Mouse (Mus musculus) ES-E14 (cell line): ENCODE results near the gene Tmem40. TPM values are rescaled to one million over a fixed set of nuclear protein-coding genes. Genes with fewer than 3 reads are reported as not detected.

Experiments
- DNase-seq: peaks from one replicate; pipeline ENCODE4 v3.0.0-alpha.2; 2013; ENCODE audit warnings: low read depth, low spot score
- H3K27ac ChIP-seq: 2 replicates; pipeline ENCODE4 v1.5.1; 2012; ENCODE audit warnings: low read depth, mild to moderate bottlenecking, low read length, moderate library complexity, mixed read lengths; ENCODE audit not compliant: poor library complexity, insufficient read depth, severe bottlenecking
- H3K36me3 ChIP-seq: 2 replicates; pipeline ENCODE4 v1.6.1; 2012; ENCODE audit warnings: mild to moderate bottlenecking, low read length, moderate library complexity, mixed read lengths; ENCODE audit not compliant: control insufficient read depth, poor library complexity, insufficient read depth, severe bottlenecking
- H3K4me1 ChIP-seq, 2 experiments: fragments of 150-350 bp in 1 of 2; sonication (generic) in 1 of 2; 2 replicates each; pipeline ENCODE4 v1.6.1; 2012; ENCODE audit warnings: low read length in 2 of 2, mild to moderate bottlenecking in 1 of 2, mixed read lengths in 1 of 2; ENCODE audit not compliant: control insufficient read depth in 2 of 2, insufficient read depth in 2 of 2, poor library complexity in 1 of 2
- H3K4me3 ChIP-seq, 2 experiments: fragments of 150-350 bp in 1 of 2; sonication (generic) in 1 of 2; 2 replicates each; pipeline ENCODE4 v1.5.1; 2012; ENCODE audit warnings: low read length in 2 of 2, low read depth in 1 of 2, mild to moderate bottlenecking in 1 of 2, mixed read lengths in 1 of 2; ENCODE audit not compliant: insufficient read depth in 1 of 2, poor library complexity in 1 of 2, severe bottlenecking in 1 of 2
- H3K9ac ChIP-seq: 2 replicates; pipeline ENCODE4 v1.6.1; 2012; ENCODE audit warnings: low read depth, mild to moderate bottlenecking, low read length, mixed read lengths; ENCODE audit not compliant: poor library complexity, insufficient read depth, severe bottlenecking
- H3K9me3 ChIP-seq: fragments of 150-350 bp; sonication (generic); 2 replicates; pipeline ENCODE4 v1.6.1; 2012; ENCODE audit warnings: low read depth, mild to moderate bottlenecking, low read length; ENCODE audit not compliant: control insufficient read depth, insufficient read depth
- CHD2 ChIP-seq: IDR thresholded peaks from 2 replicates; pipeline ENCODE4 v1.6.1; 2014; ENCODE audit warnings: mild to moderate bottlenecking, low read depth, low read length, inconsistent platforms
- HCFC1 ChIP-seq: IDR thresholded peaks from 2 replicates; pipeline ENCODE4 v1.6.1; 2012; ENCODE audit warnings: low read length, inconsistent platforms, borderline replicate concordance; ENCODE audit not compliant: insufficient read depth
- MAFK ChIP-seq: IDR thresholded peaks from 2 replicates; pipeline ENCODE4 v1.6.1; 2014; ENCODE audit warnings: mild to moderate bottlenecking, low read depth, low read length, inconsistent platforms; ENCODE audit not compliant: insufficient read depth
- ZC3H11A ChIP-seq: IDR thresholded peaks from 2 replicates; pipeline ENCODE4 v1.6.1; 2012; ENCODE audit warnings: low read depth, mild to moderate bottlenecking, inconsistent platforms, low read length, borderline replicate concordance
- ZNF384 ChIP-seq: IDR thresholded peaks from 2 replicates; pipeline ENCODE4 v1.6.1; 2012; ENCODE audit warnings: low read depth, low read length, inconsistent platforms
- in situ Hi-C, 2 experiments: fragments of 600-800 bp; cut with MboI; formaldehyde crosslinking; loops; one replicate each; pipeline ENCODE4 v1.15.1; 2025; ENCODE audit warnings: low sequenced_read_pairs in 2 of 2, inconsistent platforms in 1 of 2; ENCODE audit not compliant: unreplicated experiment in 2 of 2
- total RNA-seq: library from RNA; depleted of rRNA; stranded (reverse); fragments of 300-350 nt; gene quantifications from 2 replicates; pipeline ENCODE4 v1.2.3, GENCODE M21; 2012

The Tmem40 gene
- total RNA-seq, 1 experiment: 21.9 TPM

DNA sequence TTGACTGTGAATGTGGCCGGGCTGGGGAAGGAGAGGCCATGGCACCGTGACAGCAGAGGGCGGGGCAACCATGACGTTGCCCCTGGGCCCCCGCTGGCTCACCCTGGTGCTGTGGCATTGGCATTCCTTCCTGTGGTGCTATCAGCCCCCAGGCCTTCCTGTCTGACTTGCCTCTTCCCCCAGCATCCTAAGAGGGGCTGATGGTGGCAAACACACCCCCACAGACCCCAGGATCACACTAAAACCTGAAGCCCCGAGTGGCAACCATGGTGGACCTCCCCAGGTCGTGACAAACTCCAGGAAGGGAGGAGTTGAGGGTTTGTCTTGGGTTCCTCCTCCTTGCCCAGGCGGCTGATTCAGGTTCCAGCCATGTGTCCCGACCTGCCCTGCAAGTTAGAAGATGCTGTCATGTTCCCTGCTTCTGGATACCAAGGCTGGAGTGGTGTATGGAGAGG lies 3.2 kb downstream of the Tmem40 start:
- no peaks in the 10 kb centered on the region for H3K36me3 ChIP-seq
- in situ Hi-C loops: no loop called here
- no peak overlapping the region for H3K4me3 ChIP-seq
- no peak overlapping the region for H3K27ac ChIP-seq
- H3K9ac ChIP-seq: no peak overlapping the region
- peaks cover 0 to 29% of the 10 kb centered on the region in 2 experiments; a peak in 3 of 4 replicates for H3K4me1 ChIP-seq
- TF ChIP-seq MAFK (no peak), HCFC1 (no peak), ZC3H11A (no peak), ZNF384 (no peak), CHD2 (no peak)
- DNase-seq: no peak
- no peaks in the 10 kb centered on the region for H3K9me3 ChIP-seq

DNA sequence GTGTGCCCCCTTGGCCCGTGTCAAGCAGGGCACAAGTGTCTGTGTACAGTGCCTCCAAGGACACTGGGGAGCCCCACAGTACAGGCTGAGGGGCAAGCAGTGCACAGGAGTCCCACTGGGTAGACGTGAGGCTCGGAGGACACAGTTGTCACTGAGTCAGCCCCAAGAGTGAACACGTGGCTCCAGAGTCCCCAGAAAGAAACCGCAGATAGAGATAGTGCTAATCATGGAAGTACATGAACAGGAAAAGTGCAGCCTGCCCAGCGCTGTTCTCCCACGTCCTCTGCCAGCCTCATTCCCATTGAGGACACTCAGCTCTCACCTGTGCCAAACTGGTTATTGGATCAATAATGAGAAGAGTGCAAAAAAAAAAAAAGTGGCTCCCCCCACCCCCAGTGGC lies 6.7 kb downstream of the Tmem40 start:
- no peak overlapping the region for H3K4me3 ChIP-seq
- H3K36me3 ChIP-seq: no peaks in the 10 kb centered on the region
- no peak for DNase-seq
- TF ChIP-seq ZC3H11A: no peak
- no peak for TF ChIP-seq ZNF384
- no peak for TF ChIP-seq HCFC1
- no peak for TF ChIP-seq CHD2
- no peak for TF ChIP-seq MAFK
- in situ Hi-C loops: no loop called here
- H3K4me1 ChIP-seq: peaks cover 0 to 12% of the 10 kb centered on the region in 2 experiments; a peak in 1 of 4 replicates
- H3K9ac ChIP-seq: no peak overlapping the region
- no peaks in the 10 kb centered on the region for H3K9me3 ChIP-seq
- H3K27ac ChIP-seq: no peak overlapping the region

- in situ Hi-C loops: no loop called here
- H3K4me1 ChIP-seq: peaks cover 4 to 11% of the 10 kb centered on the region in 2 experiments; a peak in 2 of 4 replicates
- TF ChIP-seq ZNF384 (no peak), HCFC1 (no peak), CHD2 (no peak), MAFK (no peak), ZC3H11A (no peak)
- H3K9me3 ChIP-seq: no peaks in the 10 kb centered on the region
- no peaks in the 10 kb centered on the region for H3K36me3 ChIP-seq
- no peak overlapping the region for H3K27ac ChIP-seq
- no peak for DNase-seq
- no peak overlapping the region for H3K9ac ChIP-seq
- no peak overlapping the region for H3K4me3 ChIP-seq
Measured at GRCm38 (mm10) chr6:115746326-115746725, 15.9 kb downstream of the Tmem40 start.

DNA sequence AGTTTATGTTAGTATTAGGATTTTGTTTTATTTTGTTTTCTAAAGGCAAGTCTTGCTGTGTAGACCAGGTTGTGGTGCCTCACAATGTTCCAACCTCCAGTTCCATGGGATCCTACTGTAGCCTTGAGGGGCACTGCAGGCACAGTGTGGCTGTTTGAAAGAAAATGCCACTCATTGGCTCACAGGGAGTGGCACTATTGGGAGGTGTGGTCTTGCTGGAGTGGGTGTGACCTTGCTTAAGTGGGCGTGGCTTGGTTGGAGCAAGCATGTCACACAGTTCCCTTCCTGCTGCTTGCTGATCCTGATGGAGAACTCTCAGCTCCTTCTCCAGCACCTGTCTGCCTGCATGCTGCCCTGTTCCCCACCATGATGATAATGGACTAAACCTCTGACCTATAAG lies 18.6 kb downstream of the Tmem40 start:
- H3K9ac ChIP-seq: no peak overlapping the region
- TF ChIP-seq CHD2 (no peak), ZC3H11A (no peak), MAFK (no peak), HCFC1 (no peak), ZNF384 (no peak)
- in situ Hi-C loops: no loop called here
- no peak overlapping the region for H3K4me3 ChIP-seq
- H3K4me1 ChIP-seq: peaks cover 4 to 16% of the 10 kb centered on the region in 2 experiments; a peak in 2 of 4 replicates
- H3K27ac ChIP-seq: no peak overlapping the region
- peak; percentile 62 for DNase-seq
- H3K9me3 ChIP-seq: no peaks in the 10 kb centered on the region
- H3K36me3 ChIP-seq: no peaks in the 10 kb centered on the region

DNA sequence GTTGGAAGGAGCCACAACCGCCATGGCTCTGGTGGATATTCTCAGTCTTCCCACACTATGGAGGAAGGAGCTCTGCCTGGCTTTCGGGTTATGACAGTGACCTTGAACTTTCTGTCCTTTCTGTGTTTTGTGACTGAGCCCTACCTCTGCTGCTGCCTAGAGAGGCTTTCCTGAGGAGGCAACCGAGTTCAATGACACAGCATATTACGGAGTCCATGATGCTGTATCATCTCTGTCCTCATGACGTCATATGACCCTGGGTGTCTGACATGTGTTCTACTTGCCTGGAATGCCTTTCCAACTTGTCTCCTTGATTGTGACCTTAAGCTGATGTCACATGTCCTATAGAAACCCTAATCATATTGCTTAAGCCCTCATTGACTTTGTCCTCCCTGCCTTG lies 23.2 kb downstream of the Tmem40 start:
- TF ChIP-seq ZNF384 (no peak), ZC3H11A (no peak), MAFK (0 out of 2 replicates have a peak, but pooled peaks have one; percentile 30), HCFC1 (no peak)
- Histone ChIP-seq H3K36me3 (no peaks in the 10 kb centered on the region), H3K4me3 (no peak overlapping the region), H3K27ac (no peak overlapping the region), H3K4me1 (peaks cover 4 to 17% of the 10 kb centered on the region in 2 experiments; a peak in 2 of 4 replicates), H3K9me3 (no peaks in the 10 kb centered on the region), H3K9ac (no peak overlapping the region)
- DNase-seq: no peak
- in situ Hi-C loops: no loop called here
